ENCODE assay signal across 25 mouse cellular contexts in genomic region chr13:90777952-90778298, GRCm38 (mm10).
A peak's percentile ranks its signal among the peaks of the same experiment; 100 is the strongest.
DNase-seq lines count a peak whose midpoint lies in the region; ATAC-seq and TF ChIP-seq lines count a peak whose summit lies in the region.
"Had no signal": no experiment of that assay in that cellular context is flagged by ENCODE, and none has a peak within 500 bp of the region (broad histone marks: within the 10 kb centered on the region; RNA-seq: fewer than 3 reads in every experiment).

No protein-coding gene starts in this region.

- H3K9me3 ChIP-seq in forebrain, embryonic 13.5 days (replicated peaks), result no peaks in the 10 kb centered on the region
- no peaks in the 10 kb centered on the region for H3K9me3 ChIP-seq in forebrain, embryonic 12.5 days
- no peaks in the 10 kb centered on the region for H3K9me3 ChIP-seq in forebrain, embryonic 16.5 days (ENCODE audit: control insufficient read depth, low read length)
- H3K9me3 ChIP-seq in midbrain, postnatal 0 days (ENCODE audit: low read length), result no peaks in the 10 kb centered on the region
- no peaks in the 10 kb centered on the region for H3K9me3 ChIP-seq in liver, postnatal 0 days (ENCODE audit: low read length)
- H3K9me3 ChIP-seq: embryonic facial prominence, embryonic 15.5 days; limb, embryonic 15.5 days; lung, embryonic 15.5 days; megakaryocyte, embryonic 14.5 days; neural tube, embryonic 12.5 days had no signal

- ATAC-seq in forebrain, embryonic 13.5 days, result peak; percentile 71; the same call in 1 of the 2 replicates
- no peak for ATAC-seq in forebrain, embryonic 12.5 days (ENCODE audit: low FRiP score)
- ATAC-seq in forebrain, embryonic 16.5 days, result peak; percentile 93
- peak; percentile 85 for ATAC-seq in midbrain, postnatal 0 days (ENCODE audit: low FRiP score)
- no peak for ATAC-seq in liver, postnatal 0 days
- ATAC-seq: activated CD4-positive, CD25-positive, alpha-beta regulatory T cell, adult 4 months had no signal

- intact Hi-C loops in left cerebral cortex, postnatal 4 days (cut with DNase I), result no loop called here
- intact Hi-C loops in left cerebral cortex, adult 2 months (cut with DNase I), result no loop called here

- no peak overlapping the region for H3K9ac ChIP-seq in forebrain, embryonic 13.5 days
- H3K9ac ChIP-seq in forebrain, embryonic 12.5 days, result no peak overlapping the region
- no peak overlapping the region for H3K9ac ChIP-seq in forebrain, embryonic 16.5 days (replicated peaks; ENCODE audit: low read depth, low read length)
- no peak overlapping the region for H3K9ac ChIP-seq in midbrain, postnatal 0 days (replicated peaks; ENCODE audit: low read length, poor library complexity, severe bottlenecking)
- no peak overlapping the region for H3K9ac ChIP-seq in liver, postnatal 0 days (replicated peaks)
- H3K9ac ChIP-seq: embryonic facial prominence, embryonic 15.5 days; limb, embryonic 15.5 days; liver, embryonic 14.5 days; lung, embryonic 15.5 days; neural tube, embryonic 12.5 days had no signal

- H3K4me3 ChIP-seq in forebrain, embryonic 13.5 days, result no peak overlapping the region
- no peak overlapping the region for H3K4me3 ChIP-seq in forebrain, embryonic 12.5 days (replicated peaks)
- no peak overlapping the region for H3K4me3 ChIP-seq in left cerebral cortex, adult 2 months
- H3K4me3 ChIP-seq in forebrain, embryonic 16.5 days (replicated peaks; ENCODE audit: low read length), result no peak overlapping the region
- H3K4me3 ChIP-seq in midbrain, postnatal 0 days (ENCODE audit: low read depth, low read length), result no peak overlapping the region
- no peak overlapping the region for H3K4me3 ChIP-seq in liver, postnatal 0 days (ENCODE audit: low read depth, low read length)
- H3K4me3 ChIP-seq: embryonic facial prominence, embryonic 15.5 days; limb, embryonic 15.5 days; lung, embryonic 15.5 days; megakaryocyte, embryonic 14.5 days; neural tube, embryonic 12.5 days had no signal

- 69% methylated on average over 4 of the region's 4 CpGs for WGBS in forebrain, embryonic 13.5 days
- WGBS in forebrain, embryonic 12.5 days, result 82% methylated on average over 4 of the region's 4 CpGs
- WGBS in forebrain, embryonic 16.5 days, result 47% methylated on average over 4 of the region's 4 CpGs
- 53% methylated on average over 4 of the region's 4 CpGs for WGBS in midbrain, postnatal 0 days
- WGBS in liver, postnatal 0 days (ENCODE audit: insufficient replicate concordance), result 69% methylated on average over 4 of the region's 4 CpGs

- no peak overlapping the region for H3K27ac ChIP-seq in forebrain, embryonic 13.5 days
- no peak overlapping the region for H3K27ac ChIP-seq in forebrain, embryonic 12.5 days
- no peak overlapping the region for H3K27ac ChIP-seq in left cerebral cortex, adult 2 months
- H3K27ac ChIP-seq in forebrain, embryonic 16.5 days (ENCODE audit: low read length), result no peak overlapping the region
- H3K27ac ChIP-seq in midbrain, postnatal 0 days (ENCODE audit: low read depth, low read length), result no peak overlapping the region
- no peak overlapping the region for H3K27ac ChIP-seq in liver, postnatal 0 days (ENCODE audit: low read depth)
- H3K27ac ChIP-seq: embryonic facial prominence, embryonic 15.5 days; limb, embryonic 15.5 days; liver, embryonic 14.5 days; lung, embryonic 15.5 days; neural tube, embryonic 12.5 days; stomach, postnatal 0 days had no signal

- no peaks in the 10 kb centered on the region for H3K36me3 ChIP-seq in forebrain, embryonic 13.5 days (ENCODE audit: poor library complexity, severe bottlenecking)
- H3K36me3 ChIP-seq in forebrain, embryonic 12.5 days (replicated peaks), result no peaks in the 10 kb centered on the region
- H3K36me3 ChIP-seq in forebrain, embryonic 16.5 days (ENCODE audit: control insufficient read depth, insufficient read depth), result no peaks in the 10 kb centered on the region
- H3K36me3 ChIP-seq in midbrain, postnatal 0 days (ENCODE audit: insufficient read depth, low read length), result no peaks in the 10 kb centered on the region
- no peaks in the 10 kb centered on the region for H3K36me3 ChIP-seq in liver, postnatal 0 days (replicated peaks; ENCODE audit: insufficient read depth, low read length)
- H3K36me3 ChIP-seq: embryonic facial prominence, embryonic 15.5 days; limb, embryonic 15.5 days; lung, embryonic 15.5 days; neural tube, embryonic 12.5 days had no signal

- H3K4me1 ChIP-seq in forebrain, embryonic 13.5 days, result no peaks in the 10 kb centered on the region
- no peaks in the 10 kb centered on the region for H3K4me1 ChIP-seq in forebrain, embryonic 12.5 days
- no peaks in the 10 kb centered on the region for H3K4me1 ChIP-seq in forebrain, embryonic 16.5 days (replicated peaks; ENCODE audit: control insufficient read depth, insufficient read depth, low read length)
- no peaks in the 10 kb centered on the region for H3K4me1 ChIP-seq in midbrain, postnatal 0 days (ENCODE audit: insufficient read depth, low read length)
- H3K4me1 ChIP-seq in liver, postnatal 0 days (ENCODE audit: insufficient read depth), result no peaks in the 10 kb centered on the region
- H3K4me1 ChIP-seq: embryonic facial prominence, embryonic 15.5 days; limb, embryonic 15.5 days; lung, embryonic 15.5 days; megakaryocyte, embryonic 14.5 days; neural tube, embryonic 12.5 days had no signal

- DNase-seq in left cerebral cortex, postnatal 4 days, result peak; percentile 40
- no peak for DNase-seq in left cerebral cortex, adult 2 months (ENCODE audit: extremely low spot score in 1 of 2, low spot score in 2 of 2)
- peak; percentile 71 for DNase-seq in midbrain, postnatal 0 days (ENCODE audit: low spot score)
- DNase-seq in liver, postnatal 0 days, result no peak
- no peak for DNase-seq in adipocyte (ENCODE audit: low spot score)
- DNase-seq: adrenal gland, postnatal 10 days; cerebellum, adult 8-10 months; gastrocnemius, postnatal 14 days; heart, adult 11 months; kidney, adult 11 months; layer of hippocampus, adult 9-11 months; lung, postnatal 36 days; thymus, adult 2 months had no signal

- H3K4me2 ChIP-seq in forebrain, embryonic 13.5 days, result no peak overlapping the region
- no peak overlapping the region for H3K4me2 ChIP-seq in forebrain, embryonic 12.5 days
- H3K4me2 ChIP-seq in forebrain, embryonic 16.5 days (ENCODE audit: low read length), result no peak overlapping the region
- H3K4me2 ChIP-seq in midbrain, postnatal 0 days (ENCODE audit: low read depth, low read length, poor library complexity, severe bottlenecking), result no peak overlapping the region
- H3K4me2 ChIP-seq in liver, postnatal 0 days (ENCODE audit: low read depth, low read length), result no peak overlapping the region
- H3K4me2 ChIP-seq: embryonic facial prominence, embryonic 15.5 days; heart, embryonic 11.5 days; limb, embryonic 15.5 days; lung, embryonic 15.5 days; neural tube, embryonic 12.5 days had no signal

- H3K27me3 ChIP-seq in forebrain, embryonic 13.5 days, result no peaks in the 10 kb centered on the region
- no peaks in the 10 kb centered on the region for H3K27me3 ChIP-seq in forebrain, embryonic 12.5 days
- H3K27me3 ChIP-seq in forebrain, embryonic 16.5 days (replicated peaks; ENCODE audit: control insufficient read depth, insufficient read depth, low read length), result no peaks in the 10 kb centered on the region
- no peaks in the 10 kb centered on the region for H3K27me3 ChIP-seq in midbrain, postnatal 0 days (ENCODE audit: insufficient read depth, low read length)
- H3K27me3 ChIP-seq in liver, postnatal 0 days (ENCODE audit: insufficient read depth, low read length), result no peaks in the 10 kb centered on the region
- H3K27me3 ChIP-seq: embryonic facial prominence, embryonic 15.5 days; limb, embryonic 15.5 days; lung, embryonic 15.5 days; megakaryocyte, embryonic 14.5 days; neural tube, embryonic 12.5 days had no signal

- no peak for TF ChIP-seq CTCF in left cerebral cortex, adult 2 months (IDR thresholded peaks at IDR 0.05)
- TF ChIP-seq CTCF in midbrain, postnatal 0 days (IDR thresholded peaks at IDR 0.05), result no peak
- no peak for TF ChIP-seq CTCF in liver, postnatal 0 days (IDR thresholded peaks at IDR 0.05; ENCODE audit: low read depth)

- TF ChIP-seq EP300 in liver, postnatal 0 days (IDR thresholded peaks at IDR 0.05; ENCODE audit: low read depth), result no peak

Comparison
In these comparisons a context has a peak if more than half of its experiments do, and no peak if none do; other contexts are left out.
1. ATAC-seq: peak in forebrain, embryonic 13.5 days (single experiment), forebrain, embryonic 16.5 days (single experiment) and midbrain, postnatal 0 days (single experiment); none in forebrain, embryonic 12.5 days (single experiment) and liver, postnatal 0 days (single experiment).
2. DNase-seq: peak in left cerebral cortex, postnatal 4 days (single experiment) and midbrain, postnatal 0 days (single experiment); none in left cerebral cortex, adult 2 months (0 of 2), liver, postnatal 0 days (single experiment) and adipocyte (single experiment).